Mouse (Mus musculus) erythroblast, embryonic 14.5 days (primary cell): ENCODE data around the gene Olfr1510. TPM values are rescaled to one million over a fixed set of nuclear protein-coding genes. Genes with fewer than 3 reads are reported as not detected.
"Not testable (repeated sequence)": the region's sequence is repeated elsewhere in the genome, so short reads cannot be mapped to it uniquely, and the experiment has no call there.

ENCODE experiments used
- H3K27me3 ChIP-seq: 2 replicates; pipeline ENCODE4 v1.6.1; 2012; ENCODE audit warnings: inconsistent platforms; ENCODE audit not compliant: control insufficient read depth
- H3K36me3 ChIP-seq: 2 replicates; pipeline ENCODE4 v1.6.1; 2012; ENCODE audit warnings: mild to moderate bottlenecking, inconsistent platforms; ENCODE audit not compliant: control insufficient read depth
- H3K4me1 ChIP-seq: 2 replicates; pipeline ENCODE4 v1.6.1; 2012; ENCODE audit warnings: inconsistent platforms; ENCODE audit not compliant: control insufficient read depth
- H3K4me3 ChIP-seq: replicated peaks from 2 replicates; pipeline ENCODE3; 2012; ENCODE audit warnings: moderate library complexity, mild to moderate bottlenecking, inconsistent platforms
- H3K9me3 ChIP-seq: 2 replicates; pipeline ENCODE4 v1.6.1; 2012; ENCODE audit warnings: low read length, inconsistent platforms, mixed read lengths; ENCODE audit not compliant: control insufficient read depth
- GATA1 ChIP-seq: IDR thresholded peaks from 2 replicates; pipeline ENCODE4 v1.6.1; 2012; ENCODE audit warnings: low read length, inconsistent platforms, mixed read lengths
- TAL1 ChIP-seq: IDR thresholded peaks from 3 replicates; pipeline ENCODE4 v1.6.1; 2012; ENCODE audit warnings: low read length, inconsistent platforms, mixed read lengths
- polyA plus RNA-seq: library from polyadenylated mRNA; stranded (reverse); fragments of >175 nt; gene quantifications from 2 replicates; pipeline ENCODE4 v1.2.3, GENCODE M21; 2012

The Olfr1510 gene
- polyA plus RNA-seq, result not detected in 2 replicates

- Histone ChIP-seq H3K4me1 (no peaks in the 10 kb centered on the region), H3K27me3 (no peaks in the 10 kb centered on the region), H3K36me3 (no peaks in the 10 kb centered on the region), H3K4me3 (no peak within 1 kb of the TSS), H3K9me3 (no peaks in the 10 kb centered on the region)
- TF ChIP-seq GATA1, result no peak
- TF ChIP-seq TAL1, result no peak
Observed at GRCm38 (mm10) chr14:52414273-52414672, at the start of gene Olfr1510. TSS of gene Olfr1510 (minus strand) at chr14:52414373.

- Histone ChIP-seq H3K27me3 (no peaks in the 10 kb centered on the region), H3K4me3 (no peak overlapping the region), H3K4me1 (no peaks in the 10 kb centered on the region), H3K9me3 (no peaks in the 10 kb centered on the region), H3K36me3 (no peaks in the 10 kb centered on the region)
- TF ChIP-seq TAL1 (no peak), GATA1 (no peak)
Observed at GRCm38 (mm10) chr14:52461928-52462327, 47.8 kb upstream of the Olfr1510 start.

DNA sequence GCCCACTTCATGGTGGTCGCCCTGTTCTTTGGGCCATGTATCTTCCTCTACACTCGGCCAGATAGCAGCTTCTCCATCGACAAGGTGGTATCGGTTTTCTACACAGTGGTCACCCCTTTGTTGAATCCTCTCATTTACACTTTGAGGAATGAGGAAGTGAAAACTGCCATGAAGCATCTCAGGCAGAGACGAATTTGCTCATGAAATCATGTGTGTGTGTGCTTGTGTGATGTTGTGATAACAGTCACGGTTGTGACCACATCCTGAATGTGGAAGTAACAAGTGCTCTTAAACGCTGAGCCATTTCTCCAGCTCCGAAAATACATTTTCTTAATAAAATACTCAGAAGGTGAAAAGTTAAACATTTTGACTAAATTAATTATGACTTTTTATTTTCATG lies 37.0 kb upstream of the Olfr1510 start:
- TF ChIP-seq GATA1 (no peak), TAL1 (no peak)
- Histone ChIP-seq H3K27me3 (no peaks in the 10 kb centered on the region), H3K9me3 (no peaks in the 10 kb centered on the region), H3K36me3 (no peaks in the 10 kb centered on the region), H3K4me1 (no peaks in the 10 kb centered on the region), H3K4me3 (no peak overlapping the region)

DNA sequence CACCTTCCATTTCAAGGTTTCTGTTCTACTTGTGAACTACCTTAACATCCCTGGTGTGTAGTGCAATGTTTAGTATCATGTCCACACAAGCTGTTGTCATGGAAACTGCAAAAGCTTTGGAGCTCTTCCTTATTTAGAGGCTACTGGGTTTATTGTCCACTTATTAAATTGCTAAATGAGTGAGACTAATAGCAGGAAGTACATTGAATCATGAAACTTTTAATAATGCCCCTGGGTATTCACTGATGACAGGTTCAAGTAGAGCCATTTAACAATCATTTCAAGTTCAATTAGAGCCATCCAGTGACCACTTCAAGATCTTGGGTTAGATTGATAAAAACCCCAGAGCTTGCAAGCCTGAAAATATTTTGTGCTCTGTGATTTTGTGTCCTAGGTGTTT lies 28.5 kb upstream of the Olfr1510 start, which contains the start of gene Olfr1509:
Gene Olfr1509 (plus strand): TSS at position 301 of the 400 bp plus-strand sequence.
- TF ChIP-seq GATA1, result no peak
- no peak for TF ChIP-seq TAL1
- Histone ChIP-seq H3K4me1 (no peaks in the 10 kb centered on the region), H3K4me3 (no peak within 1 kb of the TSS), H3K9me3 (no peaks in the 10 kb centered on the region), H3K36me3 (no peaks in the 10 kb centered on the region), H3K27me3 (no peaks in the 10 kb centered on the region)

DNA sequence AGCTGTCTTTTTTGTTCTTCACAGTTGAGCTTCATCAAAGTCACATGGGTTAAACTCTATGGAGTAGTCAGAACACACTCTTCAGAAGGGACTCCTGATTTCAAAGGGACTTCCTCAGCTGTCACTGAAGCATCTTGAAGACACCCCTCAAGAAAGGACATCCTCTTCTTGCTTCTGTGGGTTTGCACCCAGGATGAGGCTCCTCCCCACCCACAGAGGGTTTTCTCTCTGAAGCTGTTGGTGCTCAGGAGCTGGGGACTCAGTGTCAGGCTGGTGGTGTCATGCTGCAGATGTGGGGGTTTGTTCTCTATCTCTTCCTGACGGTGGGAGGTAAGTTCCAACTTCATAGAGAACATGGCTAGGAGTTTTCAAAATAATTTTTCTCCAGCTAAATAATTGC lies 13.5 kb upstream of the Olfr1510 start:
- Histone ChIP-seq H3K9me3 (no peaks in the 10 kb centered on the region), H3K4me1 (no peaks in the 10 kb centered on the region), H3K4me3 (no peak overlapping the region), H3K27me3 (no peaks in the 10 kb centered on the region), H3K36me3 (no peaks in the 10 kb centered on the region)
- no peak for TF ChIP-seq GATA1
- no peak for TF ChIP-seq TAL1

- H3K9me3 ChIP-seq, H3K4me3 ChIP-seq, H3K27me3 ChIP-seq, H3K36me3 ChIP-seq, H3K4me1 ChIP-seq: not testable (repeated sequence)
Observed at GRCm38 (mm10) chr14:52410142-52410919, 3.8 kb downstream of the Olfr1510 start.

DNA sequence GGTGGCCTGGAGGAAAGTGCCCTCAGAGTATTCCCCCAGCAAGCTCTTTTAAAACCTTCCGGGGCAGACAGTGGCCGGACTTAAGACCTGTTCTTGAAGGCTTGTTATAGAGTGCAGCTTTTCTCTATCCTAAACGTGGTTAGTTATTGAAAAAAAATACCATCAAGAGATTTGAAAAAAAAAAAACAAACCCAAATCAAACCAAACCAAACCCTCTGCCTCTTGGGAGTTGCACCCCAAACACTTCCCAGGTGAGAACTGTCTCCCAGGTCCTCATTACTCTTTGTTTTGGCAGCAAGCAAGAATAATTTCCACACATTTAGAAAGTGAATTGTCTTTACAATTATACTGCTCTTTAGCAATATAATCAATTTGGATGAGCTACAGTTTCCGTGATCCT lies 16.9 kb downstream of the Olfr1510 start, which contains the start of gene Olfr1511:
Gene Olfr1511 (minus strand): TSS at position 101 of the 400 bp plus-strand sequence.
- Histone ChIP-seq H3K27me3 (no peaks in the 10 kb centered on the region), H3K4me3 (no peak within 1 kb of the TSS), H3K36me3 (no peaks in the 10 kb centered on the region), H3K4me1 (no peaks in the 10 kb centered on the region), H3K9me3 (no peaks in the 10 kb centered on the region)
- no peak for TF ChIP-seq GATA1
- no peak for TF ChIP-seq TAL1

GRCm38 (mm10) chr14:52390084-52390848 lies 23.9 kb downstream of the Olfr1510 start:
- not testable (repeated sequence) for H3K27me3 ChIP-seq, H3K4me1 ChIP-seq

GRCm38 (mm10) chr14:52379068-52379467 lies 35.1 kb downstream of the Olfr1510 start, which contains the start of gene Olfr1512:
TSS of gene Olfr1512 (minus strand) at chr14:52379168.
- Histone ChIP-seq H3K36me3 (no peaks in the 10 kb centered on the region), H3K9me3 (no peaks in the 10 kb centered on the region), H3K27me3 (no peaks in the 10 kb centered on the region), H3K4me1 (no peaks in the 10 kb centered on the region), H3K4me3 (no peak within 1 kb of the TSS)
- TF ChIP-seq TAL1, result no peak
- TF ChIP-seq GATA1, result no peak

More at GRCm38 (mm10) chr14:52390084-52390848, 23.9 kb downstream of the Olfr1510 start:
- H3K9me3 ChIP-seq, H3K4me3 ChIP-seq, H3K36me3 ChIP-seq: not testable (repeated sequence)
